Mouse (Mus musculus): ENCODE measurements around the gene Spaca6.
"Not testable (repeated sequence)": the region's sequence is repeated elsewhere in the genome, so short reads cannot be mapped to it uniquely, and the experiment has no call there.

Spaca6 gene

GRCm38 (mm10) chr17:17844606-17845005 is 17.6 kb downstream of the Spaca6 start:
- not testable (repeated sequence) for DNase-seq (ENCODE audit: low spot score in 2 of 2)

- DNase-seq (ENCODE audit: low spot score in 2 of 2) = peak in 1 of 2 experiments; percentile 14
Observed at GRCm38 (mm10) chr17:17845187-17846027, 18.4 kb downstream of the Spaca6 start.

- no peak for DNase-seq (ENCODE audit: low spot score in 2 of 2)
Observed at GRCm38 (mm10) chr17:17848988-17849387, 22.0 kb downstream of the Spaca6 start.

- peak in 1 of 2 experiments; percentile 10 for DNase-seq (ENCODE audit: low spot score in 2 of 2)
Observed at GRCm38 (mm10) chr17:17849906-17850712, 23.2 kb downstream of the Spaca6 start.

- no peak for DNase-seq (ENCODE audit: low spot score in 2 of 2)
Observed at GRCm38 (mm10) chr17:17855064-17855838, 28.3 kb downstream of the Spaca6 start, which contains the start of gene Has1. Gene Has1, minus strand, starts transcription at chr17:17855205.

- no peak for DNase-seq (ENCODE audit: low spot score in 2 of 2)
Observed at GRCm38 (mm10) chr17:17856612-17857011, 29.7 kb downstream of the Spaca6 start.

GRCm38 (mm10) chr17:17857446-17857845 is 30.5 kb downstream of the Spaca6 start:
- no peak for DNase-seq (ENCODE audit: low spot score in 2 of 2)

GRCm38 (mm10) chr17:17860110-17860509 is 33.2 kb downstream of the Spaca6 start:
- DNase-seq (ENCODE audit: low spot score in 2 of 2) = no peak

GRCm38 (mm10) chr17:17862360-17862759 is 35.4 kb downstream of the Spaca6 start:
- DNase-seq (ENCODE audit: low spot score in 2 of 2) = no peak

- DNase-seq (ENCODE audit: low spot score in 2 of 2) = no peak
Observed at GRCm38 (mm10) chr17:17865168-17865567, 38.2 kb downstream of the Spaca6 start.

- peak in 1 of 2 experiments; percentile 31 for DNase-seq (ENCODE audit: low spot score in 2 of 2)
Observed at GRCm38 (mm10) chr17:17866801-17867469, 40.0 kb downstream of the Spaca6 start.

GRCm38 (mm10) chr17:17870892-17871550 is 44.1 kb downstream of the Spaca6 start:
- DNase-seq (ENCODE audit: low spot score in 2 of 2) = no peak

GRCm38 (mm10) chr17:17871697-17872096 is 44.7 kb downstream of the Spaca6 start:
- no peak for DNase-seq (ENCODE audit: low spot score in 2 of 2)

- DNase-seq (ENCODE audit: low spot score in 2 of 2) = no peak
Observed at GRCm38 (mm10) chr17:17879347-17879746, 52.4 kb downstream of the Spaca6 start.

GRCm38 (mm10) chr17:17882672-17883071 is 55.7 kb downstream of the Spaca6 start:
- DNase-seq (ENCODE audit: low spot score in 2 of 2) = no peak

GRCm38 (mm10) chr17:17883840-17884239 is 56.9 kb downstream of the Spaca6 start, which contains the start of gene Fpr1:
Gene Fpr1, minus strand, starts transcription at chr17:17883940.
- DNase-seq (ENCODE audit: low spot score in 2 of 2) = no peak

- no peak for DNase-seq (ENCODE audit: low spot score in 2 of 2)
Observed at GRCm38 (mm10) chr17:17887774-17888248, 60.9 kb downstream of the Spaca6 start, which contains the start of the genes Fpr2 and Fpr3. Gene Fpr2, plus strand, starts transcription at chr17:17887824. Gene Fpr3, plus strand, starts transcription at chr17:17887852.

GRCm38 (mm10) chr17:17889732-17890425 is 62.9 kb downstream of the Spaca6 start:
- no peak for DNase-seq (ENCODE audit: low spot score in 2 of 2)

Measured in frontal cortex, postnatal 36 days (tissue).